Mouse (Mus musculus): ENCODE data around the gene Olfr33. TPM values are rescaled to one million over a fixed set of nuclear protein-coding genes. Genes with fewer than 3 reads are reported as not detected.
A peak's percentile ranks its signal among the peaks of the same experiment; 100 is the strongest.

Gene Olfr33
- polyA plus RNA-seq, 1 experiment from 2014 or later, result not detected

DNA sequence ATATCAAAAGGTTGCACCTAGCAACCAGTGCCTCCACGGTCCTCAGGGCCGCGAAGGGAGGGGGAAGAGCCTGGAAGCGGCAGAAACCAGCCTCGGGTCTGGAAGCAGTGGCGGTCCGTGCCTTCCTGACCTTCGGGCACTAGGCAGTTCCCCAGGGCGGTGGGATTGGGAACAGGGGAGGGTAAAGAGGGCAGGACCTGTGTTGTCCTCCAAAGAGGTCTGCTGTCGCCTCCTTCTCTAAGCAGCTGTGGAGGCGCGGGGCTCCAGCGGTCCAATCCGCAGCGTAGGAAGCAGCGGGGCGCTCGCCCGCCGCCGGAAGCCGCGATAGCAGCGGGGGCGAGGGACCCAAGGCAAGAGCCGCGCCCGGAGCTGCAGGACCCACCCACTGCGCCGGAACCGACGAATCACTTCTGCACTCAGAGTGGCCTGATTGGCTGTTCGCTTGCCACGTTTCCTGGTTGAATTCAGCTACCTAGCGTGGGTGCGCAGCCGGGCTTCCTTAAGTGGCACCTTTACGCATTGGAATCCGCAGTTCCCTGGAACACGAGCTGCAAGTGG, 31.8 kb downstream of the Olfr33 start, which contains the start of gene Trim68:
Gene Trim68, minus strand, starts transcription at position 384 of the 558 bp plus-strand sequence.
- no peaks in the 10 kb centered on the region for H3K27me3 ChIP-seq (ENCODE audit: control insufficient read depth, insufficient read depth, low read depth, low read length)
- peak within 1 kb of the TSS; percentile 23; the same call in 1 of the 2 replicates for H3K27ac ChIP-seq (ENCODE audit: low read length)
- peak within 1 kb of the TSS; percentile 49 for H3K4me3 ChIP-seq (ENCODE audit: low read depth, low read length)
- H3K4me2 ChIP-seq (ENCODE audit: low read length), result peak within 1 kb of the TSS; percentile 64
- no peaks in the 10 kb centered on the region for H3K9me3 ChIP-seq (replicated peaks; ENCODE audit: control insufficient read depth, low read length, poor library complexity, severe bottlenecking)
- peak within 1 kb of the TSS; percentile 64 for H3K9ac ChIP-seq (ENCODE audit: low read depth, low read length)
- WGBS, result under 1% methylated on average over 38 of the region's 40 CpGs
- H3K36me3 ChIP-seq (ENCODE audit: control insufficient read depth, insufficient read depth, low read length), result no peaks in the 10 kb centered on the region
- peak; percentile 100 for ATAC-seq
- no peaks in the 10 kb centered on the region for H3K4me1 ChIP-seq (ENCODE audit: control insufficient read depth, insufficient read depth, low read length)

DNA sequence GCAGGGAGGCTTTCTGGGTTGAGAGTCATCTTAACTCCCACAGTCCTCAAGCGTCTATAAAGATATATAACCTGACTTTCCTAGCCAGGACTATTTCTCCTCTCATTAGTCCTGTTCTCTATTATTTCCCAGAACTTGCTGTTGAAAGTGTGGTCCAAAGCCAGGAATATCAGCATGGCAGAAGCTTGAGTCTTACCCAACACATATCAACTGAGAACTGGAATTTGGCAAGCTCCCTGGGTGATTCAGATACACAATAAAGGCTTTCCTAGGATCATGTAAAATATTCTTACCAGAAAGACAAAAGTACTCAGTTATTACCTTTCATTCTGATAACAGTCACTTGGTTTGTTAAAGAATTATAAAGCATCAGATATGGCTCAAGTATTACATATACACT, 37.0 kb downstream of the Olfr33 start:
- H3K27ac ChIP-seq (ENCODE audit: low read length), result no peak overlapping the region
- H3K4me1 ChIP-seq (ENCODE audit: control insufficient read depth, insufficient read depth, low read length), result no peaks in the 10 kb centered on the region
- no peak overlapping the region for H3K4me2 ChIP-seq (ENCODE audit: low read length)
- 100% methylated on average over 1 of the region's 1 CpGs for WGBS
- no peaks in the 10 kb centered on the region for H3K27me3 ChIP-seq (ENCODE audit: control insufficient read depth, insufficient read depth, low read depth, low read length)
- no peaks in the 10 kb centered on the region for H3K9me3 ChIP-seq (replicated peaks; ENCODE audit: control insufficient read depth, low read length, poor library complexity, severe bottlenecking)
- no peak overlapping the region for H3K4me3 ChIP-seq (ENCODE audit: low read depth, low read length)
- ATAC-seq, result no peak
- no peaks in the 10 kb centered on the region for H3K36me3 ChIP-seq (ENCODE audit: control insufficient read depth, insufficient read depth, low read length)
- H3K9ac ChIP-seq (ENCODE audit: low read depth, low read length), result no peak overlapping the region

DNA sequence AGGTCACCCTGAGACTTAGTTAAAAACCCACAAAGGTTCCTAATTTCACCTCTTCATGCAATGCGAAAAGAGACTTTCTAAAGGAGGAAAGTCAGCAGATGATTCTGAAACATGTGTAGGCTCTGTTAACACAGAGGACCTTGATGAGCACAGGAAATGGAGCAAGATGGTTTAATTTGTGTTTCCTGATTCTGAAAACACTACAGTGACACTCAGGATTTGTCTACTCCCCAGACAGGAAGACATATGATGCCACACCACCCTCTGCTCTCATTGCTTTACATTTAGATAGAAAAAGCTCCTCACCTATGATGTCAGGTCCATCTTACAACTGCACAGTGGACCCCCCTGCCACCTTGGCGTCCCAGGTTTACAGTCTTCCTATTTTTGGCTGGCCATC, 42.6 kb downstream of the Olfr33 start:
- Histone ChIP-seq H3K4me2 (ENCODE audit: low read length) (no peak overlapping the region), H3K4me1 (ENCODE audit: control insufficient read depth, insufficient read depth, low read length) (no peaks in the 10 kb centered on the region), H3K4me3 (ENCODE audit: low read depth, low read length) (no peak overlapping the region), H3K27ac (ENCODE audit: low read length) (no peak overlapping the region), H3K27me3 (ENCODE audit: control insufficient read depth, insufficient read depth, low read depth, low read length) (no peaks in the 10 kb centered on the region), H3K9me3 (replicated peaks; ENCODE audit: control insufficient read depth, low read length, poor library complexity, severe bottlenecking) (no peaks in the 10 kb centered on the region), H3K9ac (ENCODE audit: low read depth, low read length) (no peak overlapping the region), H3K36me3 (ENCODE audit: control insufficient read depth, insufficient read depth, low read length) (no peaks in the 10 kb centered on the region)
- no peak for ATAC-seq
- 82% methylated on average over 2 of the region's 2 CpGs for WGBS

DNA sequence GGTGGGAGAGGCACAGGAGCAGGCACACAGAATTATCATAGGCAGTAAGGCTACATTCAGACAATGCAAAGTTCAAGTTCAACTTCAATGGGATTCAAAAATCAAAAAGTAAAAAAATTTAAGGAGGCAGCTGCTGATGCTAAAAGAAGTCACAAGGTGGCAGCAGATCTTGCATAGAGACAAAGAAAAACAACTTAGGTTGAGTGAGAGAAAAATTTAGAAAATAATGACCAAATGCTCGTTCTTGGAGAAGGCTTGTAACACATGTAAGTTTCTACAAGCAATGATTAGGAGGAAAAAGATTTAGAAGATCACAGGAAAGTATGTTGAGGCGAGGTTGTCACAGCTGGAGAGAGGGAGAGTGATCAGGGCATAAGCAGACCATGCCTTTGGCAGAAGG, 53.5 kb downstream of the Olfr33 start:
- H3K9ac ChIP-seq (ENCODE audit: low read depth, low read length), result no peak overlapping the region
- no peak overlapping the region for H3K4me2 ChIP-seq (ENCODE audit: low read length)
- 39% methylated on average over 2 of the region's 2 CpGs for WGBS
- H3K4me1 ChIP-seq (ENCODE audit: control insufficient read depth, insufficient read depth, low read length), result no peaks in the 10 kb centered on the region
- no peaks in the 10 kb centered on the region for H3K36me3 ChIP-seq (ENCODE audit: control insufficient read depth, insufficient read depth, low read length)
- no peak overlapping the region for H3K27ac ChIP-seq (ENCODE audit: low read length)
- no peak overlapping the region for H3K4me3 ChIP-seq (ENCODE audit: low read depth, low read length)
- no peaks in the 10 kb centered on the region for H3K9me3 ChIP-seq (replicated peaks; ENCODE audit: control insufficient read depth, low read length, poor library complexity, severe bottlenecking)
- ATAC-seq, result no peak
- no peaks in the 10 kb centered on the region for H3K27me3 ChIP-seq (ENCODE audit: control insufficient read depth, insufficient read depth, low read depth, low read length)

DNA sequence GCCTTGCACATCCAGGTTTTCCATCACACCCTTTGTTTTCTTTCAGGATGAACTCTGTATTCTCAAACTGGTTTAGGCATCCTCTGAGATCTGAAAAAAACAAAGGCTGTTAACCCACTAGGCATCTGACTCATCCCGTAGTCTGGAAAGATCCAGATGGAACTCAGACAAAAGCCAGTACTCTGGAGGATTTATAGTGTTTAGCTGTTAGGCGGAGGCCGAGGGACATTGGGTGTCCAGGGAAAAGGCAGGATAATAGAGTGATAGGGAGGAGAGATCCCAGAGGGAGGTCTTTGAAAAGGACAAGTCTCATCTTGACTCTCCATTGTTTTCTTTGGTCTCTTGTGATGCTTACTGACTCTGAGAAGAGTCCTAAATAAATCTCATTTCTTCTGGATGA, 54.3 kb downstream of the Olfr33 start, which contains the start of gene Olfr556:
Gene Olfr556, plus strand, starts transcription at position 301 of the 400 bp plus-strand sequence.
- no peak for ATAC-seq
- WGBS, result 35% methylated on average over 3 of the region's 3 CpGs

More for the DNA sequence above, 54.3 kb downstream of the Olfr33 start, which contains the start of gene Olfr556:
- H3K9me3 ChIP-seq (replicated peaks; ENCODE audit: control insufficient read depth, low read length, poor library complexity, severe bottlenecking), result no peaks in the 10 kb centered on the region
- no peak within 1 kb of the TSS for H3K9ac ChIP-seq (ENCODE audit: low read depth, low read length)
- H3K27me3 ChIP-seq (ENCODE audit: control insufficient read depth, insufficient read depth, low read depth, low read length), result no peaks in the 10 kb centered on the region
- no peak within 1 kb of the TSS for H3K4me2 ChIP-seq (ENCODE audit: low read length)
- no peaks in the 10 kb centered on the region for H3K4me1 ChIP-seq (ENCODE audit: control insufficient read depth, insufficient read depth, low read length)
- H3K27ac ChIP-seq (ENCODE audit: low read length), result no peak within 1 kb of the TSS
- no peaks in the 10 kb centered on the region for H3K36me3 ChIP-seq (ENCODE audit: control insufficient read depth, insufficient read depth, low read length)
- no peak within 1 kb of the TSS for H3K4me3 ChIP-seq (ENCODE audit: low read depth, low read length)

Other genes starting within 250 kb of the Olfr33 start
- 0.47 and 0.59 TPM in 2 replicates for gene Olfr543, start 237.4 kb downstream of the Olfr33 start, polyA plus RNA-seq (2015; fragmentation: Nextera tagmentation; extraction: Ambion mirVana)
- gene Olfr544, start 230.8 kb downstream of the Olfr33 start, polyA plus RNA-seq (2015; fragmentation: Nextera tagmentation; extraction: Ambion mirVana), result 0.19 and 0.25 TPM in 2 replicates
- 0.23 and 0.25 TPM in 2 replicates for gene Olfr545, start 219.5 kb downstream of the Olfr33 start, polyA plus RNA-seq (2015; fragmentation: Nextera tagmentation; extraction: Ambion mirVana)
- not detected in 2 replicates for gene Olfr547, start 184.3 kb downstream of the Olfr33 start, polyA plus RNA-seq (2015; fragmentation: Nextera tagmentation; extraction: Ambion mirVana)
- gene Olfr548-ps1, start 178.2 kb downstream of the Olfr33 start, polyA plus RNA-seq (2015; fragmentation: Nextera tagmentation; extraction: Ambion mirVana), result not detected in 2 replicates
- not detected in 2 replicates for gene Olfr549, start 169.2 kb downstream of the Olfr33 start, polyA plus RNA-seq (2015; fragmentation: Nextera tagmentation; extraction: Ambion mirVana)
- not detected in 2 replicates for gene Trim21, start 153.6 kb downstream of the Olfr33 start, polyA plus RNA-seq (2015; fragmentation: Nextera tagmentation; extraction: Ambion mirVana)
- gene Olfr550, start 147.6 kb downstream of the Olfr33 start, polyA plus RNA-seq (2015; fragmentation: Nextera tagmentation; extraction: Ambion mirVana), result not detected in 2 replicates
- not detected in 2 replicates for gene Olfr551, start 127.2 kb downstream of the Olfr33 start, polyA plus RNA-seq (2015; fragmentation: Nextera tagmentation; extraction: Ambion mirVana)
- gene Olfr552, start 121.3 kb downstream of the Olfr33 start, polyA plus RNA-seq (2015; fragmentation: Nextera tagmentation; extraction: Ambion mirVana), result not detected in 2 replicates
- gene Olfr553, start 100.9 kb downstream of the Olfr33 start, polyA plus RNA-seq (2015; fragmentation: Nextera tagmentation; extraction: Ambion mirVana), result not detected in 2 replicates
- gene Olfr554, start 80.6 kb downstream of the Olfr33 start, polyA plus RNA-seq (2015; fragmentation: Nextera tagmentation; extraction: Ambion mirVana), result not detected in 2 replicates
- not detected in 2 replicates for gene Olfr555, start 60.2 kb downstream of the Olfr33 start, polyA plus RNA-seq (2015; fragmentation: Nextera tagmentation; extraction: Ambion mirVana)
- not detected in 2 replicates for gene Olfr556, start 54.2 kb downstream of the Olfr33 start, polyA plus RNA-seq (2015; fragmentation: Nextera tagmentation; extraction: Ambion mirVana)
- 6.4 and 7.3 TPM in 2 replicates for gene Trim68, start 31.7 kb downstream of the Olfr33 start, polyA plus RNA-seq (2015; fragmentation: Nextera tagmentation; extraction: Ambion mirVana)
- gene Olfr557, start 23.2 kb downstream of the Olfr33 start, polyA plus RNA-seq (2015; fragmentation: Nextera tagmentation; extraction: Ambion mirVana), result not detected in 2 replicates
- not detected in 2 replicates for gene Olfr558, start 16.9 kb downstream of the Olfr33 start, polyA plus RNA-seq (2015; fragmentation: Nextera tagmentation; extraction: Ambion mirVana)
- gene Olfr559, start 8.4 kb upstream of the Olfr33 start, polyA plus RNA-seq (2015; fragmentation: Nextera tagmentation; extraction: Ambion mirVana), result not detected in 2 replicates
- gene Olfr560, start 40.3 kb upstream of the Olfr33 start, polyA plus RNA-seq (2015; fragmentation: Nextera tagmentation; extraction: Ambion mirVana), result not detected in 2 replicates
- 0.16 TPM in 1 of 2 replicates, not detected in the other for gene Olfr78, start 40.4 kb upstream of the Olfr33 start, polyA plus RNA-seq (2015; fragmentation: Nextera tagmentation; extraction: Ambion mirVana)
- gene Olfr561, start 52.2 kb upstream of the Olfr33 start, polyA plus RNA-seq (2015; fragmentation: Nextera tagmentation; extraction: Ambion mirVana), result not detected in 2 replicates
- gene Olfr564, start 84.4 kb upstream of the Olfr33 start, polyA plus RNA-seq (2015; fragmentation: Nextera tagmentation; extraction: Ambion mirVana), result not detected in 2 replicates
- gene Olfr566, start 139.7 kb upstream of the Olfr33 start, polyA plus RNA-seq (2015; fragmentation: Nextera tagmentation; extraction: Ambion mirVana), result not detected in 2 replicates
- gene Olfr568, start 158.1 kb upstream of the Olfr33 start, polyA plus RNA-seq (2015; fragmentation: Nextera tagmentation; extraction: Ambion mirVana), result not detected in 2 replicates
- not detected in 2 replicates for gene Olfr569, start 171.8 kb upstream of the Olfr33 start, polyA plus RNA-seq (2015; fragmentation: Nextera tagmentation; extraction: Ambion mirVana)
- gene Olfr570, start 175.5 kb upstream of the Olfr33 start, polyA plus RNA-seq (2015; fragmentation: Nextera tagmentation; extraction: Ambion mirVana), result 0.20 TPM in 1 of 2 replicates, not detected in the other
- gene Olfr571, start 198.5 kb upstream of the Olfr33 start, polyA plus RNA-seq (2015; fragmentation: Nextera tagmentation; extraction: Ambion mirVana), result not detected in 2 replicates
- gene Olfr572, start 205.3 kb upstream of the Olfr33 start, polyA plus RNA-seq (2015; fragmentation: Nextera tagmentation; extraction: Ambion mirVana), result not detected in 2 replicates
- gene Olfr573-ps1, start 223.5 kb upstream of the Olfr33 start, polyA plus RNA-seq (2015; fragmentation: Nextera tagmentation; extraction: Ambion mirVana), result not detected in 2 replicates
- gene Olfr574, start 229.4 kb upstream of the Olfr33 start, polyA plus RNA-seq (2015; fragmentation: Nextera tagmentation; extraction: Ambion mirVana), result not detected in 2 replicates
- not detected in 2 replicates for gene Olfr575, start 239.7 kb upstream of the Olfr33 start, polyA plus RNA-seq (2015; fragmentation: Nextera tagmentation; extraction: Ambion mirVana)
- gene Olfr576, start 243.6 kb upstream of the Olfr33 start, polyA plus RNA-seq (2015; fragmentation: Nextera tagmentation; extraction: Ambion mirVana), result not detected in 2 replicates